Mouse (Mus musculus) cortical plate, adult 2 months (tissue): ENCODE data around the gene Trmt10a. TPM values are rescaled to one million over a fixed set of nuclear protein-coding genes. Genes with fewer than 3 reads are reported as not detected.
A peak's percentile ranks its signal among the peaks of the same experiment; 100 is the strongest.
"Not testable (repeated sequence)": the region's sequence is repeated elsewhere in the genome, so short reads cannot be mapped to it uniquely, and the experiment has no call there.

Source experiments
- H3K27ac ChIP-seq: fragments of 200-500 bp; 2 replicates; pipeline ENCODE4 v1.5.1; 2012; ENCODE audit warnings: low read length, control low read depth, inconsistent platforms; ENCODE audit not compliant: insufficient read depth
- H3K4me1 ChIP-seq: fragments of 200-500 bp; 2 replicates; pipeline ENCODE4 v1.6.1; 2011; ENCODE audit warnings: low read length; ENCODE audit not compliant: control insufficient read depth, insufficient read depth
- H3K4me3 ChIP-seq: fragments of 200-500 bp; 2 replicates; pipeline ENCODE4 v1.5.1; 2011; ENCODE audit warnings: mild to moderate bottlenecking, low read length, control low read depth; ENCODE audit not compliant: insufficient read depth
- CTCF ChIP-seq: fragments of 200-500 bp; IDR thresholded peaks from 2 replicates; pipeline ENCODE4 v1.5.1; 2011; ENCODE audit warnings: mild to moderate bottlenecking, control low read depth, low read length; ENCODE audit not compliant: insufficient read depth; ENCODE audit errors: extremely low read depth
- POLR2A ChIP-seq: fragments of 200-500 bp; IDR thresholded peaks from 2 replicates; pipeline ENCODE4 v1.6.1; 2011; ENCODE audit warnings: mild to moderate bottlenecking, low read length, control low read depth; ENCODE audit not compliant: insufficient read depth; ENCODE audit errors: extremely low read depth
- polyA plus RNA-seq: library from polyadenylated mRNA; depleted of rRNA; stranded (reverse); fragments of >200 nt; gene quantifications from 2 replicates; pipeline ENCODE4 v1.2.3, GENCODE M21; 2012

Trmt10a gene
- polyA plus RNA-seq, 1 experiment, result 6.7 TPM

- TF ChIP-seq POLR2A (no peak), CTCF (no peak)
- Histone ChIP-seq H3K4me3 (no peak overlapping the region), H3K4me1 (no peaks in the 10 kb centered on the region), H3K27ac (no peak overlapping the region)
Measured at GRCm38 (mm10) chr3:138133463-138133862, 9.8 kb upstream of the Trmt10a start.

GRCm38 (mm10) chr3:138133916-138134315 lies 9.3 kb upstream of the Trmt10a start:
- Histone ChIP-seq H3K4me3 (no peak overlapping the region), H3K27ac (no peak overlapping the region), H3K4me1 (no peaks in the 10 kb centered on the region)
- TF ChIP-seq POLR2A (no peak), CTCF (no peak)

GRCm38 (mm10) chr3:138134528-138134927 lies 8.7 kb upstream of the Trmt10a start:
- H3K4me1 ChIP-seq, result no peaks in the 10 kb centered on the region
- H3K27ac ChIP-seq, result no peak overlapping the region
- no peak overlapping the region for H3K4me3 ChIP-seq
- TF ChIP-seq CTCF (no peak), POLR2A (no peak)

GRCm38 (mm10) chr3:138138146-138138545 lies 5.1 kb upstream of the Trmt10a start:
- H3K4me3 ChIP-seq, H3K4me1 ChIP-seq, H3K27ac ChIP-seq: not testable (repeated sequence)

GRCm38 (mm10) chr3:138139663-138140062 lies 3.6 kb upstream of the Trmt10a start:
- no peaks in the 10 kb centered on the region; the same call in 1 of the 2 replicates for H3K4me1 ChIP-seq
- no peak overlapping the region for H3K27ac ChIP-seq
- TF ChIP-seq POLR2A, result no peak
- no peak for TF ChIP-seq CTCF
- H3K4me3 ChIP-seq, result no peak overlapping the region

GRCm38 (mm10) chr3:138142052-138142732 lies 1.1 kb upstream of the Trmt10a start:
- no peak overlapping the region for H3K27ac ChIP-seq

GRCm38 (mm10) chr3:138142733-138143314 lies 424 bp upstream of the Trmt10a start:
- H3K4me1 ChIP-seq, result no peaks in the 10 kb centered on the region; the same call in 1 of the 2 replicates
- TF ChIP-seq POLR2A (no peak), CTCF (no peak)
- peak overlapping the region; percentile 47 for H3K4me3 ChIP-seq
- peak overlapping the region; percentile 30; the same call in 1 of the 2 replicates for H3K27ac ChIP-seq

More at GRCm38 (mm10) chr3:138142052-138142732, 1.1 kb upstream of the Trmt10a start:
- TF ChIP-seq CTCF, result no peak
- TF ChIP-seq POLR2A, result no peak
- no peaks in the 10 kb centered on the region; the same call in 1 of the 2 replicates for H3K4me1 ChIP-seq
- peak overlapping the region; percentile 47; the same call in 1 of the 2 replicates for H3K4me3 ChIP-seq

- peak overlapping the region; percentile 47 for H3K4me3 ChIP-seq
- TF ChIP-seq POLR2A (no peak), CTCF (no peak)
- H3K27ac ChIP-seq, result peak overlapping the region; percentile 78
- H3K4me1 ChIP-seq, result no peaks in the 10 kb centered on the region; the same call in 1 of the 2 replicates
Measured at GRCm38 (mm10) chr3:138144060-138144641, 903 bp downstream of the Trmt10a start.

- TF ChIP-seq CTCF (peak; percentile 31; the same call in 1 of the 2 replicates), POLR2A (no peak)
- H3K27ac ChIP-seq, result peak within 1 kb of the TSS; percentile 78
- H3K4me1 ChIP-seq, result no peaks in the 10 kb centered on the region; the same call in 1 of the 2 replicates
- H3K4me3 ChIP-seq, result peak within 1 kb of the TSS; percentile 47
Measured at GRCm38 (mm10) chr3:138144642-138145171, 1.5 kb downstream of the Trmt10a start, which contains the start of gene Mttp. TSS of gene Mttp (minus strand) at chr3:138144968.
